Mouse (Mus musculus) v-Abl transformed pro-B cells (cell line): ENCODE results near the gene Mmachc.

Source experiments
- in situ Hi-C, 2 experiments: fragments of 400-800 bp; cut with MboI; formaldehyde crosslinking; loops; one replicate each; pipeline ENCODE4 v1.15.1; 2025; ENCODE audit not compliant: unreplicated experiment in 2 of 2

Mmachc gene

GRCm38 (mm10) chr4:116659474-116659873, 48.7 kb downstream of the Mmachc start:
- in situ Hi-C loops: loop anchor here in 1 of 2 experiments (25.0 kb wide), 1 partner anchor 497 kb away; the partner anchor contains the start of genes 1700042G07Rik, Gm49337, Lurap1 and Tspan1

DNA sequence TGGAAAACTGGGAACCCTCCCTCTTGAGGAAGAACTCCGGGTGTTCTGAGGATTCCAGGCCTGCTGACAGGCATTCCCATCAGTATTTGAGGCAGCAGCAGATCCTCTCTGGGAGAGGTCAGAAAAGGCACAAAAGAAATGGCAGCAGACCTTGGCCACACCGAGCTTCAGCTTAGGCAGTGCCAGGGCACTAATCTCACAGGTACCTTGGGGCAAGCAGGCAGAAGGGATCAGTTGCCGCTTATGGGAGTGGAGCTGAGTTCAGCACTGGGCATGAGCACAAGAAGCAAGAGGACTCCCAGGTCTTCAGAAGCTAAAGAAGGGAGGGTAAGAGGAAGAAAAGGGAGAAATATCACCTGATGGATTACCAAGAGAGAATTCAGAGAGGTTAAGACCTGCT, 50.2 kb downstream of the Mmachc start:
- in situ Hi-C loops: loop anchor here in 1 of 2 experiments (25.0 kb wide), 1 partner anchor 496 kb away; the partner anchor contains the start of genes 1700042G07Rik, Gm49337, Lurap1 and Tspan1

DNA sequence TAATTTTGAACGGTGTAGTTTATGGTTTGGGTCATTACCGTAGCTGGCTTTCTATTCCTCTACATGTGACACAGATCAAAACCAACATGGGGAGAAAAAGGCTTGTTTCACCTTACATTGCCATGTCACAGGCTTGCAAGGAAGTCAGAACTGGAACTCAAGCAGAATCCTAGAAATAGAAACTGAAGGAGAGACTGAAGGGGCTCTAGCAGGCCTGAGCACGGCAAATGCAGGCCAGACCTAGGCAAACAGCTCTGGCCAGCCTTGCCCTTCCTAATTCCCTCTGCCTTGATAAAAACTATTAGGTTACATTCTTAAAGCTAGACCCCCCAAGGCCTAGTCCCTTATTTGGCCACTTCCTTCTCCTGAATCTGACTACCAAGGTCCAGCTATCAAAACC, 52.5 kb downstream of the Mmachc start:
- in situ Hi-C loops: loop anchor here in 1 of 2 experiments (25.0 kb wide), 1 partner anchor 493 kb away; the partner anchor contains the start of genes 1700042G07Rik, Gm49337, Lurap1 and Tspan1

DNA sequence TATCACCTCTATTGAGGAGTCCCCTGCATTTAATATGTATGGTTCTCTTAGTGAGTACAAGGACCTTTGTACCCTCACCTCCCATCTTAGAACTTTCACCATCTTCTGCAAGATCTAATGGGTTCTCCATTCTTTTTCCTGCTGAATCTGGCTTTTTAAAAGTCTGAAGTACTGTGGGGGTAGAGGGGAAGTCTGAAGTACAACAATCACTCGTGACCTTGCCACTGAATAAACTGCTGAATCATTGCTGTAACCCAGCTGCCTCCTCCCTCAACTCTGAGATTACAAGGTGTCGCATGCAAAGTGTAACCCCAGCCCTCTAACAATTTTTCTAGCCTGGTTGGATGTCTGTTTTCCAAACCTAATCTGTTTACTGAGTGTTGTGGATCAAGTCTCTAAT, 53.1 kb downstream of the Mmachc start:
- in situ Hi-C loops: loop anchor here in 1 of 2 experiments (25.0 kb wide), 1 partner anchor 493 kb away; the partner anchor contains the start of genes 1700042G07Rik, Gm49337, Lurap1 and Tspan1

DNA sequence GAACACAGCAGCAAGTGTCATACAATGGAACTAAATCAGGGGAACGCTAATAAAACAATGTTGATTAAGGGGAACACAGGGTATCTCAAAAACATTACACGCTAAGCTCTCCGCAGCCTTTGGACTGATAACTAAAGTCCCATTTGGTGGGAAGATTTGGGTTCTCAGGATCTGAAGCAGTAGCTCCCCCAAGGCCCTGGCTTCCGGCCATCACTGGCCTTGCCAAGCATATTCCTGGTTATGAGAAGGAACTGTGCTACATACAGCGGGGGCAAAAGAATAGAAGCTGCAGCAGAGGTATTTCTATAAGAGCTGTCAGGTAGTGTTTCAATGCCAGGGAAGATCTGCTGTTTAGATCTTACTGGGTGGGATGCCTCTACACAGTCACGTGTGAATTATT, 55.0 kb downstream of the Mmachc start:
- in situ Hi-C loops: loop anchor here in 1 of 2 experiments (25.0 kb wide), 1 partner anchor 491 kb away; the partner anchor contains the start of genes 1700042G07Rik, Gm49337, Lurap1 and Tspan1
